In genomic region chr14:122484458-122484843, GRCm38 (mm10) we compare ENCODE assay signal across 14 mouse cellular contexts. TPM values are rescaled to one million over a fixed set of nuclear protein-coding genes. Genes with fewer than 3 reads are reported as not detected.
DNase-seq lines count a peak whose midpoint lies in the region; ATAC-seq and TF ChIP-seq lines count a peak whose summit lies in the region.
"Had no signal": no experiment of that assay in that cellular context is flagged by ENCODE, and none has a peak within 500 bp of the region (broad histone marks: within the 10 kb centered on the region; RNA-seq: fewer than 3 reads in every experiment).

No protein-coding gene starts in this region.

- H3K27ac ChIP-seq in left cerebral cortex, adult 2 months = peak overlapping the region; percentile 65; the same call in 1 of the 2 replicates
- H3K27ac ChIP-seq in hindbrain, embryonic 10.5 days = peak overlapping the region; percentile 77
- no peak overlapping the region for H3K27ac ChIP-seq in limb, embryonic 13.5 days
- H3K27ac ChIP-seq in neural tube, embryonic 13.5 days (replicated peaks) = peak overlapping the region; percentile 67
- H3K27ac ChIP-seq in heart, adult 2 months = no peak overlapping the region
- H3K27ac ChIP-seq: kidney, embryonic 15.5 days; stomach, embryonic 15.5 days had no signal

- no peak overlapping the region for H3K9ac ChIP-seq in limb, embryonic 13.5 days
- H3K9ac ChIP-seq in neural tube, embryonic 13.5 days = peak overlapping the region; percentile 31; the same call in 1 of the 2 replicates
- no peak overlapping the region for H3K9ac ChIP-seq in heart, adult 2 months (ENCODE audit: low read depth, low read length)
- H3K9ac ChIP-seq: kidney, embryonic 15.5 days; stomach, embryonic 15.5 days had no signal

- peak overlapping the region; percentile 55 for H3K4me2 ChIP-seq in limb, embryonic 13.5 days (replicated peaks)
- peak overlapping the region; percentile 62 for H3K4me2 ChIP-seq in neural tube, embryonic 13.5 days
- H3K4me2 ChIP-seq: kidney, embryonic 15.5 days; stomach, embryonic 15.5 days had no signal

- H3K4me3 ChIP-seq in left cerebral cortex, adult 2 months = no peak overlapping the region
- peak overlapping the region; percentile 41 for H3K4me3 ChIP-seq in hindbrain, embryonic 10.5 days
- no peak overlapping the region for H3K4me3 ChIP-seq in limb, embryonic 13.5 days
- peak overlapping the region; percentile 12; the same call in 1 of the 2 replicates for H3K4me3 ChIP-seq in neural tube, embryonic 13.5 days
- no peak overlapping the region for H3K4me3 ChIP-seq in heart, adult 2 months
- H3K4me3 ChIP-seq: kidney, embryonic 15.5 days; stomach, embryonic 15.5 days had no signal

- TF ChIP-seq EP300 in heart, adult 2 months (IDR thresholded peaks at IDR 0.05; ENCODE audit: insufficient read depth, low read depth, low read length) = no peak

- H3K36me3 ChIP-seq in hindbrain, embryonic 10.5 days = peaks cover 2% of the 10 kb centered on the region; the same call in 1 of the 2 replicates
- no peaks in the 10 kb centered on the region for H3K36me3 ChIP-seq in limb, embryonic 13.5 days
- no peaks in the 10 kb centered on the region for H3K36me3 ChIP-seq in neural tube, embryonic 13.5 days
- H3K36me3 ChIP-seq in heart, adult 2 months (ENCODE audit: control insufficient read depth, insufficient read depth, low read length) = no peaks in the 10 kb centered on the region
- H3K36me3 ChIP-seq: kidney, embryonic 15.5 days; stomach, embryonic 15.5 days had no signal

- peaks cover 53% of the 10 kb centered on the region for H3K4me1 ChIP-seq in hindbrain, embryonic 10.5 days (replicated peaks)
- H3K4me1 ChIP-seq in limb, embryonic 13.5 days = peaks cover 33% of the 10 kb centered on the region
- peaks cover 20% of the 10 kb centered on the region for H3K4me1 ChIP-seq in neural tube, embryonic 13.5 days (replicated peaks)
- H3K4me1 ChIP-seq in heart, adult 2 months (ENCODE audit: control insufficient read depth, insufficient read depth, low read length) = no peaks in the 10 kb centered on the region
- H3K4me1 ChIP-seq: kidney, embryonic 15.5 days; stomach, embryonic 15.5 days had no signal

- H3K9me3 ChIP-seq in hindbrain, embryonic 10.5 days = no peaks in the 10 kb centered on the region
- H3K9me3 ChIP-seq in limb, embryonic 13.5 days = no peaks in the 10 kb centered on the region
- H3K9me3 ChIP-seq in neural tube, embryonic 13.5 days = no peaks in the 10 kb centered on the region
- H3K9me3 ChIP-seq: kidney, embryonic 15.5 days; stomach, embryonic 15.5 days had no signal

- peaks cover 99% of the 10 kb centered on the region for H3K27me3 ChIP-seq in hindbrain, embryonic 10.5 days (ENCODE audit: insufficient read depth, poor library complexity, severe bottlenecking)
- peaks cover 71% of the 10 kb centered on the region for H3K27me3 ChIP-seq in limb, embryonic 13.5 days
- peaks cover 84% of the 10 kb centered on the region for H3K27me3 ChIP-seq in neural tube, embryonic 13.5 days
- H3K27me3 ChIP-seq in heart, adult 2 months (ENCODE audit: control insufficient read depth, insufficient read depth, low read length) = peaks cover 24% of the 10 kb centered on the region

- intact Hi-C loops in left cerebral cortex, adult 2 months (cut with DNase I) = loop anchor here (5.0 kb wide), 1 partner anchor 393 kb away; no protein-coding TSS in a partner anchor
- intact Hi-C loops in left cerebral cortex, postnatal 36 days (cut with DNase I) = no loop called here
- intact Hi-C loops in heart, adult 2 months (cut with DNase I) = loop anchor here (5.0 kb wide), 1 partner anchor 48 kb away; the partner anchor contains the start of gene Pcca

- 5% methylated on average over 4 of the region's 4 CpGs for WGBS in hindbrain, embryonic 10.5 days
- WGBS in limb, embryonic 13.5 days = 16% methylated on average over 4 of the region's 4 CpGs
- 14% methylated on average over 4 of the region's 4 CpGs for WGBS in neural tube, embryonic 13.5 days
- 10% methylated on average over 4 of the region's 4 CpGs for WGBS in heart, adult 2 months

- no peak for TF ChIP-seq CTCF in left cerebral cortex, adult 2 months (IDR thresholded peaks at IDR 0.05)
- no peak for TF ChIP-seq CTCF in heart, adult 2 months (IDR thresholded peaks at IDR 0.05)

- TF ChIP-seq POLR2A in heart, adult 2 months (IDR thresholded peaks at IDR 0.05; ENCODE audit: insufficient read depth, low read depth, low read length) = no peak

- no peaks in the 10 kb centered on the region for H3K79me2 ChIP-seq in heart, adult 2 months (replicated peaks; ENCODE audit: control insufficient read depth, insufficient read depth, low read length)

- no peak for ATAC-seq in limb, embryonic 13.5 days (ENCODE audit: low FRiP score, low read depth)
- ATAC-seq in neural tube, embryonic 13.5 days (ENCODE audit: low read depth) = no peak

- DNase-seq in left cerebral cortex, adult 2 months (ENCODE audit: extremely low spot score in 1 of 2, low spot score in 2 of 2) = no peak
- DNase-seq in left cerebral cortex, postnatal 36 days (ENCODE audit: low spot score in 2 of 2) = no peak
- peak; percentile 24 for DNase-seq in hindbrain, embryonic 10.5 days (ENCODE audit: low spot score)
- DNase-seq in heart, adult 2 months = no peak
- no peak for DNase-seq in T-cell, adult 2 months (ENCODE audit: low spot score)
- no peak for DNase-seq in adrenal gland, postnatal 36 days

RNA-seq across cellular contexts. Expression of gene Gm10837, which starts 5.9 kb away (rescaled TPM):
- total RNA-seq in left cerebral cortex, adult 2 months (2021) = not detected
- total RNA-seq in left cerebral cortex, postnatal 36 days (2021) = not detected
- 0.24 and 0.29 TPM in 2 replicates for polyA plus RNA-seq in hindbrain, embryonic 10.5 days (2016; fragmentation: Nextera tagmentation; extraction: Ambion mirVana)
- not detected in 2 replicates for polyA plus RNA-seq in limb, embryonic 13.5 days (2015; fragmentation: Nextera tagmentation; extraction: Ambion mirVana)
- polyA plus RNA-seq in neural tube, embryonic 13.5 days (2015; fragmentation: Nextera tagmentation; extraction: Ambion mirVana) = 0.19 and 0.29 TPM in 2 replicates
- total RNA-seq in heart, adult 2 months (2021) = not detected
- polyA plus RNA-seq in heart, adult 2 months (2012; rRNA removed) = not detected in 2 replicates
- not detected for total RNA-seq in adrenal gland, postnatal 36 days (2021)
- total RNA-seq: hematopoietic stem cell, adult 5-6 weeks; layer of hippocampus, postnatal 10 days had no signal
- polyA plus RNA-seq: kidney, embryonic 15.5 days; lung, embryonic 16.5 days; small intestine, adult 2 months; stomach, embryonic 15.5 days had no signal

RNA-seq across cellular contexts. Expression of gene Zic2, which starts 9.2 kb away (rescaled TPM):
- total RNA-seq in left cerebral cortex, adult 2 months (2021) = 10 to 100 TPM; 17.4 to 18.3 TPM
- total RNA-seq in left cerebral cortex, postnatal 36 days (2021) = 10 to 100 TPM; 12.7 to 19.1 TPM
- 7.2 and 10.1 TPM in 2 replicates for polyA plus RNA-seq in hindbrain, embryonic 10.5 days (2016; fragmentation: Nextera tagmentation; extraction: Ambion mirVana)
- 2.8 and 3.2 TPM in 2 replicates for polyA plus RNA-seq in limb, embryonic 13.5 days (2015; fragmentation: Nextera tagmentation; extraction: Ambion mirVana)
- 8.2 and 10.2 TPM in 2 replicates for polyA plus RNA-seq in neural tube, embryonic 13.5 days (2015; fragmentation: Nextera tagmentation; extraction: Ambion mirVana)
- total RNA-seq in heart, adult 2 months (2021) = not detected
- polyA plus RNA-seq in heart, adult 2 months (2012; rRNA removed) = 0.31 TPM in 1 of 2 replicates, not detected in the other
- total RNA-seq in adrenal gland, postnatal 36 days (2021) = under 1 TPM in 1 of 2 experiments, not detected in 1; 0.13 TPM
- total RNA-seq: hematopoietic stem cell, adult 5-6 weeks had no signal
- polyA plus RNA-seq: kidney, embryonic 15.5 days; lung, embryonic 16.5 days; small intestine, adult 2 months; stomach, embryonic 15.5 days had no signal

RNA-seq across cellular contexts. Expression of gene Zic5, which starts 19.0 kb away (rescaled TPM):
- 1 to 10 TPM; 4.1 to 4.8 TPM for total RNA-seq in left cerebral cortex, adult 2 months (2021)
- 1 to 10 TPM; 3.6 to 4.3 TPM for total RNA-seq in left cerebral cortex, postnatal 36 days (2021)
- 16.5 and 20.3 TPM in 2 replicates for polyA plus RNA-seq in hindbrain, embryonic 10.5 days (2016; fragmentation: Nextera tagmentation; extraction: Ambion mirVana)
- polyA plus RNA-seq in limb, embryonic 13.5 days (2015; fragmentation: Nextera tagmentation; extraction: Ambion mirVana) = 2.3 and 2.6 TPM in 2 replicates
- 8.4 and 8.6 TPM in 2 replicates for polyA plus RNA-seq in neural tube, embryonic 13.5 days (2015; fragmentation: Nextera tagmentation; extraction: Ambion mirVana)
- total RNA-seq in heart, adult 2 months (2021) = not detected
- not detected in 2 replicates for polyA plus RNA-seq in heart, adult 2 months (2012; rRNA removed)
- total RNA-seq in adrenal gland, postnatal 36 days (2021) = not detected
- total RNA-seq: hematopoietic stem cell, adult 5-6 weeks had no signal
- polyA plus RNA-seq: lung, embryonic 16.5 days; small intestine, adult 2 months; stomach, embryonic 15.5 days had no signal

RNA-seq across cellular contexts. Expression of gene Gm5089, which starts 33.5 kb away (rescaled TPM):
- total RNA-seq in left cerebral cortex, adult 2 months (2021) = under 1 TPM; 0.28 to 0.34 TPM
- total RNA-seq in left cerebral cortex, postnatal 36 days (2021) = under 1 TPM in 1 of 2 experiments, not detected in 1; 0.25 TPM
- 1.9 and 2.4 TPM in 2 replicates for polyA plus RNA-seq in hindbrain, embryonic 10.5 days (2016; fragmentation: Nextera tagmentation; extraction: Ambion mirVana)
- polyA plus RNA-seq in limb, embryonic 13.5 days (2015; fragmentation: Nextera tagmentation; extraction: Ambion mirVana) = 0.18 and 0.37 TPM in 2 replicates
- 0.46 and 0.62 TPM in 2 replicates for polyA plus RNA-seq in neural tube, embryonic 13.5 days (2015; fragmentation: Nextera tagmentation; extraction: Ambion mirVana)
- not detected for total RNA-seq in heart, adult 2 months (2021)
- not detected in 2 replicates for polyA plus RNA-seq in heart, adult 2 months (2012; rRNA removed)
- not detected for total RNA-seq in adrenal gland, postnatal 36 days (2021)
- total RNA-seq: hematopoietic stem cell, adult 5-6 weeks had no signal
- polyA plus RNA-seq: lung, embryonic 16.5 days; small intestine, adult 2 months; stomach, embryonic 15.5 days had no signal

RNA-seq across cellular contexts. Expression of gene Pcca, which starts 49.7 kb away (rescaled TPM):
- 10 to 100 TPM; 30.2 to 36.2 TPM for total RNA-seq in left cerebral cortex, adult 2 months (2021)
- total RNA-seq in left cerebral cortex, postnatal 36 days (2021) = 10 to 100 TPM; 32.7 to 35.3 TPM
- polyA plus RNA-seq in hindbrain, embryonic 10.5 days (2016; fragmentation: Nextera tagmentation; extraction: Ambion mirVana) = 25.6 and 29.3 TPM in 2 replicates
- 26.9 and 28.3 TPM in 2 replicates for polyA plus RNA-seq in limb, embryonic 13.5 days (2015; fragmentation: Nextera tagmentation; extraction: Ambion mirVana)
- polyA plus RNA-seq in neural tube, embryonic 13.5 days (2015; fragmentation: Nextera tagmentation; extraction: Ambion mirVana) = 28.2 and 32.0 TPM in 2 replicates
- total RNA-seq in heart, adult 2 months (2021) = 100 to 1,000 TPM in 1 of 2 experiments, 10 to 100 TPM in 1; 86.0 to 102 TPM
- 38.6 and 68.0 TPM in 2 replicates for polyA plus RNA-seq in heart, adult 2 months (2012; rRNA removed)
- total RNA-seq in adrenal gland, postnatal 36 days (2021) = 100 to 1,000 TPM; 128 to 156 TPM

Comparison
In these comparisons a context has a peak if more than half of its experiments do, and no peak if none do; other contexts are left out.
1. H3K27ac ChIP-seq: peak in left cerebral cortex, adult 2 months (single experiment), hindbrain, embryonic 10.5 days (single experiment) and neural tube, embryonic 13.5 days (single experiment); none in limb, embryonic 13.5 days (single experiment) and heart, adult 2 months (single experiment).
2. H3K4me3 ChIP-seq: peak in hindbrain, embryonic 10.5 days (single experiment) and neural tube, embryonic 13.5 days (single experiment); none in left cerebral cortex, adult 2 months (single experiment), limb, embryonic 13.5 days (single experiment) and heart, adult 2 months (single experiment).
3. RNA of gene Zic2, which starts 9.2 kb away (total RNA-seq): 12.7 to 19.1 TPM in left cerebral cortex, postnatal 36 days and 17.4 to 18.3 TPM in left cerebral cortex, adult 2 months; 0.13 TPM in adrenal gland, postnatal 36 days and not detected in heart, adult 2 months; every median in the first group is over 10 times any median in the second.
4. RNA of gene Zic5, which starts 19.0 kb away (total RNA-seq): 4.1 to 4.8 TPM in left cerebral cortex, adult 2 months and 3.6 to 4.3 TPM in left cerebral cortex, postnatal 36 days; not detected in heart, adult 2 months and not detected in adrenal gland, postnatal 36 days; every median in the first group is over 4 times any median in the second.